Mouse (Mus musculus) neural tube, postnatal 0 days (tissue): ENCODE measurements around the gene Prkaa2. TPM values are rescaled to one million over a fixed set of nuclear protein-coding genes. Genes with fewer than 3 reads are reported as not detected.

Source experiments
- polyA plus RNA-seq: library from polyadenylated mRNA; unstranded; fragments of >200 nt; fragmentation: Nextera tagmentation; extraction: Ambion mirVana; gene quantifications from 2 replicates; pipeline ENCODE4 v1.2.1, GENCODE M21; 2015

Prkaa2 gene
- 7.6 and 8.8 TPM in 2 replicates for polyA plus RNA-seq

GRCm38 (mm10) chr4:105109199-105109989 lies at the start of gene Prkaa2:
Prkaa2 (minus strand) TSS chr4:105109890.

GRCm38 (mm10) chr4:105157276-105158168 lies 47.8 kb upstream of the Prkaa2 start, which contains the start of gene Plpp3:
Plpp3 (plus strand) TSS chr4:105157347.

Other genes starting within 250 kb of the Prkaa2 start
- not detected in 2 replicates for gene C8a, start 233.5 kb downstream of the Prkaa2 start, polyA plus RNA-seq
- gene Fyb2, start 196.4 kb downstream of the Prkaa2 start, polyA plus RNA-seq: 0.09 and 0.19 TPM in 2 replicates
- gene Plpp3, start 47.5 kb upstream of the Prkaa2 start, polyA plus RNA-seq: 140 and 144 TPM in 2 replicates